Mouse (Mus musculus): ENCODE data around the gene Inpp5e.

Inpp5e gene

DNA sequence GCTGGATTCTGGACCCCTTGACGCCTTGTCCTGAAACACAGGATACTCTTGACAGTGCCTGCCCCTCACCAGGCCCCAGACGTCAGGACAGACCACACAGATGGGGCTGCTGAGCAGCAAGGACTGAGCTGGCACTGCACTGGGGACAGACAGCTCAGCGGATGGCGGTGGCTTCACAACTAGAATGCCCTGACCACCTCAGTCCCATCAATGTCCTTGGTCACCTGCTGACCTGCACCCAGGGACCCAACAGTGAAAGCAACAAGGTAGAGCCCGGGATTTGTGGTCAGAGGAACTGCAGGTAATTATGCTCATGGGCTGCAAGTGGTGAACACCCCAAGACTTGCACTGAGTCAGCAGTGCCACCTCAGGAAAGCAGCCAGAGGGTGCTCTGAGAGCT, 46.0 kb downstream of the Inpp5e start:
- DNase-seq (ENCODE audit: low spot score), result no peak

DNA sequence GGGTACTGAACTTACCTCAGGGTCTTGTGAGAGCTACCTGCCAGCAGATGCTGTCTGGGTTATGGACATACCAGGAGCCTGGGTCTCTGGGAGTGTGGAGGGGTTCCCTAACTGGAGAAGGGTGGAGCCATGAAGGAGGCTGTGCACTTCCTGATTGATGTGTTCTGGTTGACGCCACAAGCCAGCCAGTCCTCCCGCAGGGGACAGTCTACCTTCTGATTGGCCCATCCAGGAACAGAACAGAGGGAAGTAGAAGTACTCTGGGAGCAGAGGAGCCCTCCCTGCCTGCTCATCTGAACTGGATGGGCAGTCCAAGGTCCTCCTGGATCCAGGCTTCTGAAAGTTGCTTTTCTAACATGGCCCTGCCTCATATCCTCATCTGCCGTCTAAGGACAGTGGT, 48.2 kb downstream of the Inpp5e start, which contains the start of gene Card9:
Gene Card9, minus strand, starts transcription at position 147 of the 400 bp plus-strand sequence.
- no peak for DNase-seq (ENCODE audit: low spot score)

DNA sequence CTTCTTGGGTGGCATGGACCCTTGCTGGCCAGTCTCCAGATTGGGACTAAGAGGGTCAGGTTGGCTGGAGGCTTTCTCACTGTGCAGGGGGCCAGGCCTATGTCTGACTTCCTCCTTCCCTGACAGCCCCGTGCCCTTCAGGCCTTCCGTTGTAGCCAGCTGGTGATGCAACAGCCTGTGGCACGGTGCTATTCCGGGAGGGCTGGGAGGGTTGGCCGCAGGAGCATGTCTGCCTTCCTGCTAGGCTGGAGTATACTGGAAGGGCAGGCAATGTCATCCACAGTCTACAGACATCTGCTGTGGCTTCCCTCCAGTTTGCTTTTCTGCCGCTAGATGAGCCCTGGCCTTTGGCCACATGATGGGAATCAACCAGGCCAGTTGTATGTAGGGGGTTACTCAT, 49.0 kb downstream of the Inpp5e start:
- DNase-seq (ENCODE audit: low spot score), result no peak

DNA sequence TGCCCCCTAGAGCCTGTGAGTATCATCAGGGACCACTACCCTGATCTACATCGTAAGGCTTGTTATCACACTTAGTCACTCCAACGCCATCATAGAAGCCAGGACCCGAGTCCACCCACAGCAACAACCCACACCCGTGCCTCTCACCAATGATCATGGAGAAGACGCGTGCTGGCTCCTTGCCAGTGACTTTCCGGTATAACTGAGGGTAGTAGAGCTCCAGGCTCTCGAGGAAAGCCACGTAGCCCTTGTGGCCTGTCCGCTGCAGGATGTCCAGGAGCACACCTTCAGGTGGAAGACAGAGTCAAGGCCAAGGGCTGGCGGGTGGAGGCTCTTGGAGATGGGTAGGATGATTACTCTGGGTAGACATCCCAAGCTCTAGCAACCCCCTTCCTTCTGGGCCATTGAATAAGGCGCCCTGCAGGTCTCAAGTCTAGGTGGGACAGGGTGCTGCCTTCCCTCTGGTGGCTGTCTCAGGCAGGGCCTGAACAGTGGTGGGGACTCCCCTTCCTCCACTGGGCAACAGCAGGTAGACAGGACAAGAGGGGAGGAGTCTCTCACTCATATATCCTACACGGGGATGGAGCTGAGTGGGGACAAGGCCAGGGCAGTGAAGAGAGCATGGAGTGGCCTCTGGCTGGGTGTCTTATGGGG, 50.2 kb downstream of the Inpp5e start:
- DNase-seq (ENCODE audit: low spot score), result no peak

DNA sequence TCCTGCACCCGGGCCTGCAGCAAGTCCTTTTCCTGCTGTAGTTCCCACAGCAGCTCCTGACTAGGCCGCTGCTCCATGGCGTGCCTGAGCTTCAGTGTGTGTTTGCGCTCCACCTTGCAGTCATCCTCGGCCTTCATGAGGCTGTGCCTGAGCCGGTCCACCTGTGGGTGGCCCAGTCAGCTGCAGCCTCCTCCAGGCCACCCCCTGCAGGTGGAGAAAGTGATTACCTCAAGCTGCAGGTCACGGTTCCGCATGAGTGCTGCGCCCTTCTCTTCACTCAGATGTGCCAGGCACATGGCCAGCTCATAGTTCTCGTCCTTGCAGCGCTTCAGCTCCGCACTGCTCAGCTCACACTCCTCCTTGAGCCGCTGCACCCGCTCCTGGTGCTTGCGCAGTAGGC, 51.5 kb downstream of the Inpp5e start:
- DNase-seq (ENCODE audit: low spot score), result no peak

DNA sequence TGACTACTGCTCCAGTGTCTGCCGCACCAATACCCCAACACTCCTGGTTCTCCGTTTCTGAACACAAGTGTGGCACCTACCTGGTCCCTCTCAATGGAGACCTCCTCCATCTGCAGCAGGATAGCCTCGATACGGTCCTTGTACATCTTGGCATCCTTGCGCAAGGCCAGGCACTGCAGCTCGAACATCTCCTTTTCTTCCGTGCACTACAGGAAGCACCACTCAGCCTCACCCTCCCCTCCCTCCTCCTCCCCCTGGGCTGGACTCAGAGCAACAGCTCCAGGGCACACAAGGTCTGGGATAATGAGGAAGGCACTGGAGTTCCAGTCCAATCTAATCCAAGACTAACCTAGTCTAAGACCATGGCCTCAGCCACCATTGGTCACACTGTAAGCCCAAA, 52.3 kb downstream of the Inpp5e start:
- no peak for DNase-seq (ENCODE audit: low spot score)

DNA sequence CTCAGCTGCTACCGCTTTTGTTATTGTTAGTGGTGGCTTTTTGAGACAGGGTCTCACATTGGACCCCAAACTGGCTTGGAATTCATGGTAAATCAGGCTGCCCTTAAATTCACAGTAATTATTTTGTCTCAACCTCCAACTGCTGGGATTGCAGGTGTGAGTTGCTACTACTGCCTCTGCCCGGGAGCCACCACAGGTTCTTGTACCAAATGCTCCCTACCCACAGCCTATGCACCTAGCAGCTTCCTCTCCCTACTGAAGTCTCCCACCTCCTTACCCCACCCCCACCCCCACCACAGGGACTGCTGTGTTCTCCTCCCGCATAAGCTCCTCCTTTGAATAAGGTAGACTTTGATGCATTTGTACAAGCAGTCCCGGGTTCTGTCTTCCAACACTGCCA, 52.8 kb downstream of the Inpp5e start:
- DNase-seq (ENCODE audit: low spot score), result no peak

DNA sequence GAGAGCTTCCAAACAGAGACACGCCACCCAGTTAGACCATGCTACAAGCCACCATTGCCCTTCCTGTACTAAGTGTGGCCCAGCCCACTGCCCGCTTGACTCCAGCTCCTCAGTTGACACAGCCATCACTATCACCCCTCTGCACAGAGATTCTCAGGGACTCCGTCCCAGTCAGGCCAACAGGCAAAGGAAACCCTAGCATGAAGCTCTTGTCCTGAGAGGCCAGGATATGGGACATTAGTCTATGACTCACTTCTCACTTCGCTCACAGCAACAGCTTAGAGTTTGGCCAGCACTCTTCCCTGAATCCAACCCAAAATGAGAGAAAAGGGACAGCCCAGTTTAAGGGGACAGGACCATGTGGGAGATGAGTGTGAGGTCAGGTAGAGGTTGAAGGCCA, 54.6 kb downstream of the Inpp5e start:
- no peak for DNase-seq (ENCODE audit: low spot score)

DNA sequence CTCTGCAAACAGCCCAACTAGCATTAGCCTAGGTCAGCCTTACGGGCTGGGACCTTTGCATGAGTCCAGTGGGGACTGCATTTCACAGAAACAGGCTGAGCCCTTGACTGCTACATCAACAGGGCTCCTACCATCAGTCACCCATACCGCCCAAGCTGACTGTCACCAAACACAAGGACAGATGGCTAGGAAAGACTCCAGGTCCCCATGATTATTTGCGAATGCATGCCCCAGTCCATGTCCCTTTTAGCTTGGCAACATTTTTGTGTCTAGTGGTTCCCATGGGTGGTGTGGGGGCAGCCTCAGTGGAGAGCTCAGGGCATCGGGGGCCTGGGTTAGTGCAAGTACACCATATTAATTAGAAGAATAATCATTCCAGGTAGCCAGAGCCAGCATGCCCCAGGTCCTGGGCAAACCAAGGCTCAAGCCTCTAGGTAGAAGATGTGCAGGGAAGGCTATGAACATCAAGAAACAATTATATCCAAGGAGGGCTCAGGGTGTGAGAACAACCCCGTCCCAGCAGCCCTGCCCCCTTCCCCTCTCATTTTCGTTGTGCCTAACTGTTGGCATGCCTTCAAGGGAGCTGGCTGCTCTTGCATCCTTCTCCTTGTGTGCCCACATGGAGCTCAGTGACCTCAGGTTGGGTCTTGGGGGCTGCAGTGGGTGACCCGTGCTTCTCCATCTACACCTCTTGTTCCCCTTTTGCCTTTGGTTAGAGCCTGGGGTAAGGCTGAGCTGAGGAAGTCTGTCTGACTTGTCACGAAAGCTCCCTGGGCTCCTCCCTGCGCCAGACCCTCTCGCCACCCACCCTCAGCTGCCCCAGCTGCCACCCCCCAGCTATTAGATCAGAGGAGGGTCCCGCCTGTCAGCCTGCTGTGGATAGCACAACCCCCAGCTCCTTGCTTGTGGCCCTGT, 55.7 kb downstream of the Inpp5e start:
- no peak for DNase-seq (ENCODE audit: low spot score)

DNA sequence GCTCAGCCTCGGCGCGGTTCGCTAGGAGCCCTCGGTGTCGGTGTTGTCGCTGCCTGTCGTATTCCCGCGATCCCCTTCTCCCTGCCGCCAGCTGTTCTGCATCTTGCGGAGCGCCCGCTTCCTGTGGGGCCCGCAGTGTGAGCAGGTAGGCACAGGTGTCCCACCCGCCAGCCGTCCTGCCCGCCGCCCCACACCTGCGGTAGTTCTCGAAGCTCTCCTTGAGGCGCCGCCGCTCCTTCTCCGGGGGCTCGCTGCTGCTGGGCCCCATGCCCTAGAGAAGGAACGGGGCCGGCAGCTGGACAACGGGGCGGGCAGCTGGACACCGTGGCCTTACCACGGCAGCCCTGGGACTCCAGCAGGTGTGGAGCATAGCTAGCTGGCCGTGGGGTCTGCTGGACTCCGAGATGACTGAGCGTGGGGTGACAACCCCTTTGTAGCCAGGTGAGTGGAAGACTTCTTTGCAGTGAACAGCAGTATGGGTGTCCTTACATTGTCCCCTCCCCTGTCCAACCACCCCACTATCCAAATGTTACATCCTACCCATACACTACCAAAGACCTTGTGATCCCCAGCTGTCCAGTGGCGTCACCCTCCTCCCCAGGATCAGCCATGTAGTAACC, 56.6 kb downstream of the Inpp5e start:
- DNase-seq (ENCODE audit: low spot score), result peak; percentile 24

DNA sequence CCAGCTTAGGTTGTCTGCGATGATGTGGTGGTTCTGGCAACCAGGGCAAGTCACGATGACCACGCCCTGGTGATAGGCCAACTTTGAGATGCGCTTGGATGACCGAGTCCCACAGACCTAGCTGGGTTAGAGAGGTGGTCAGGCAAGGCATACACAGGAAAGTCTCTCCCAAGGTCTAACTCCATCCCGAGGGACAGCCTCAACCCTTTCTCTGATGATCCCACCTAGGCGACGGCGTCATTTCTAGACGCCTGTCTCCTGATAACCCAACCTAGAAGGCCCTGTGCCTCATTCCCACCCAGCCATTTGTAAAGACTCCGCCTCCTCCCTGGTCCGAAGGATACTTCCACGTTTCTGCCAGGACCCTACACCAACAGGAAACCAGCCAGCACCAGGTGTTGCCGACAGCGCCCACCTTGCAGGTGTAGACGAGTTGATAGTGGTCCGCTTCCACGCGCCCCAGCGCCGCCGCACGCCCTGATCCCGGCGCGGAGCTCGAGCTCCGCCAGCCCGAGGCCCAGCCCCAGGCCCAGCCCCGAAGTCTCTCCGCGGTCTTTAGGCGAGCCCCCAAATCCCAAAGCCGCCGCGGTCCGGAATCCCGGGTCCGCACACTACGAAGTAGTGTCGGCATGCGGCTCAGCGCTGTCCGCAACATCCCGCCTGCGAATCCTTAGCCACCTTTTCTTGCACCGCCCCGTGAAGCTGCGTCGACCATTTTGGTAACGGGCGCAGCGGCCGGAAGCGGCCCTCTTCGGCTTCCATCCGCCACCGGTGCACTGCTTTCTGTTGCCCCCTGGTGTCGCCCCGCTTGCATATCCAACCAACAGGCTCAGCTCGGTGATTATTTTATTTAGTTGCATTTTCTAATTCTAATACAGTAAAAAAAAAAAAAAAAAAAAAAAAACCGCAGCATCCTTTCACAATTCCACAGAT, 57.4 kb downstream of the Inpp5e start, which contains the start of gene Dnlz:
Gene Dnlz, minus strand, starts transcription at position 753 of the 933 bp plus-strand sequence.
- DNase-seq (ENCODE audit: low spot score), result peak; percentile 90

DNA sequence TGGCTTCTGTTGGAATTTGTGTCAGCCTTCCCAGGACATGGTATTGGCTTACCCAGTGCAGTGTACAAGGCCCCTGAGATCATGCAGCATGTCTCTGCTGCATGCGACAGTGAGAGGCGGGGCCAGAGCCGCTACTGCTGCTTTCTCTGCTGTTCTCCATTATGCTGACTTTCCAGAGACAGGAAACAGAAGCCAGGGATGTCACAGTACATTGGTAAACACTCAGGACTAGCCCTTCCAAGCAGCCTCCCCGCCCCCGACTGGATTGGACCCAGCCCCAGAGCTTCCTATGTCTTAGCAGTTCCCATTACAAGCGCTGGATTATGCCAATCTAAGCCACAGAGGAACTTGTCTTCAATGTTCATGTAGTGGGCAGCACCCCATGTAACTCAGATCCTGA, 60.8 kb downstream of the Inpp5e start:
- no peak for DNase-seq (ENCODE audit: low spot score)
